Mouse (Mus musculus) MEL (cell line): ENCODE results near the gene Adgre5. TPM values are rescaled to one million over a fixed set of nuclear protein-coding genes. Genes with fewer than 3 reads are reported as not detected.

Experiments
- DNase-seq: peaks from one replicate; pipeline ENCODE4 v3.0.0; 2011; ENCODE audit warnings: low read depth, low spot score
- H3K27ac ChIP-seq: 2 replicates; pipeline ENCODE4 v1.5.1; 2012; ENCODE audit warnings: low read depth, mild to moderate bottlenecking, control low read depth, low read length, moderate library complexity; ENCODE audit not compliant: control insufficient read depth
- H3K27me3 ChIP-seq, 2 experiments: fragments of 150-350 bp in 1 of 2; sonication (generic) in 1 of 2; 2 replicates each; pipeline ENCODE4 v1.6.1; 2012; ENCODE audit warnings: low read length in 2 of 2, mild to moderate bottlenecking in 2 of 2, improper control_type of control experiment in 1 of 2, moderate library complexity in 1 of 2; ENCODE audit not compliant: insufficient read depth in 2 of 2, control insufficient read depth in 1 of 2
- H3K36me3 ChIP-seq, 2 experiments: 2 replicates each; pipeline ENCODE4 v1.6.1; 2012 to 2014; ENCODE audit warnings: low read length in 2 of 2, improper control_type of control experiment in 1 of 2, inconsistent platforms in 1 of 2, mild to moderate bottlenecking in 1 of 2; ENCODE audit not compliant: insufficient read depth in 2 of 2, control insufficient read depth in 1 of 2
- H3K4me1 ChIP-seq, 2 experiments: fragments of 150-350 bp in 1 of 2; sonication (generic) in 1 of 2; 2 replicates each; pipeline ENCODE4 v1.6.1; 2012; ENCODE audit warnings: low read length in 2 of 2, improper control_type of control experiment in 1 of 2, mild to moderate bottlenecking in 1 of 2; ENCODE audit not compliant: insufficient read depth in 2 of 2, control insufficient read depth in 1 of 2
- H3K4me3 ChIP-seq, 2 experiments: fragments of 150-350 bp in 1 of 2; sonication (generic) in 1 of 2; 2 replicates each; pipeline ENCODE4 v1.5.1; 2012; ENCODE audit warnings: low read depth in 2 of 2, low read length in 2 of 2, mild to moderate bottlenecking in 2 of 2, moderate library complexity in 2 of 2, control low read depth in 1 of 2, improper control_type of control experiment in 1 of 2; ENCODE audit not compliant: control insufficient read depth in 1 of 2, insufficient read depth in 1 of 2
- H3K79me2 ChIP-seq: 2 replicates; pipeline ENCODE4 v1.6.1; 2012; ENCODE audit warnings: mild to moderate bottlenecking, low read length, moderate library complexity; ENCODE audit not compliant: control insufficient read depth, poor library complexity, insufficient read depth
- H3K9ac ChIP-seq: 2 replicates; pipeline ENCODE4 v1.6.1; 2012; ENCODE audit warnings: low read depth, mild to moderate bottlenecking, control low read depth, low read length, moderate library complexity; ENCODE audit not compliant: control insufficient read depth, poor library complexity, severe bottlenecking
- H3K9me3 ChIP-seq: fragments of 150-350 bp; sonication (generic); replicated peaks from 2 replicates; pipeline ENCODE4 v1.6.1; 2012; ENCODE audit warnings: mild to moderate bottlenecking, low read length, improper control_type of control experiment, moderate library complexity; ENCODE audit not compliant: insufficient read depth
- CTCF ChIP-seq, 3 experiments: IDR thresholded peaks in 2 of 3; conservative IDR thresholded peaks in 1 of 3; 2 replicates each; pipeline ENCODE4 v1.5.1; 2011 to 2012; ENCODE audit warnings: low read length in 3 of 3, low read depth in 2 of 3, mild to moderate bottlenecking in 2 of 3, improper control_type of control experiment in 1 of 3, inconsistent platforms in 1 of 3, mixed read lengths in 1 of 3, moderate library complexity in 1 of 3; ENCODE audit not compliant: control insufficient read depth in 1 of 3, insufficient read depth in 1 of 3, poor library complexity in 1 of 3, severe bottlenecking in 1 of 3
- E2F4 ChIP-seq: IDR thresholded peaks from 2 replicates; pipeline ENCODE4 v1.6.1; 2011; ENCODE audit warnings: low read depth, low read length, improper control_type of control experiment, borderline replicate concordance
- ELF1 ChIP-seq: IDR thresholded peaks from 2 replicates; pipeline ENCODE4 v1.6.1; 2014; ENCODE audit warnings: low read depth, mild to moderate bottlenecking, inconsistent platforms, low read length, improper control_type of control experiment, moderate library complexity
- EP300 ChIP-seq, 2 experiments: IDR thresholded peaks; 2 replicates each; pipeline ENCODE4 v1.6.1; 2011; ENCODE audit warnings: improper control_type of control experiment in 2 of 2, low read length in 2 of 2, low read depth in 1 of 2, mild to moderate bottlenecking in 1 of 2
- ETS1 ChIP-seq: IDR thresholded peaks from 2 replicates; pipeline ENCODE4 v1.6.1; 2012; ENCODE audit warnings: low read depth, mild to moderate bottlenecking, inconsistent platforms, low read length, improper control_type of control experiment, moderate library complexity
- GABPA ChIP-seq: IDR thresholded peaks from 2 replicates; pipeline ENCODE4 v1.6.1; 2012; ENCODE audit warnings: low read depth, mild to moderate bottlenecking, inconsistent platforms, low read length, improper control_type of control experiment, moderate library complexity
- JUND ChIP-seq: IDR thresholded peaks from 2 replicates; pipeline ENCODE4 v1.6.1; 2011; ENCODE audit warnings: low read depth, mild to moderate bottlenecking, improper control_type of control experiment, low read length
- MAFK ChIP-seq: IDR thresholded peaks from 2 replicates; pipeline ENCODE4 v1.6.1; 2011; ENCODE audit warnings: low read depth, mild to moderate bottlenecking, low read length, improper control_type of control experiment, borderline replicate concordance
- MAX ChIP-seq: IDR thresholded peaks from 2 replicates; pipeline ENCODE4 v1.6.1; 2011; ENCODE audit warnings: low read length, improper control_type of control experiment
- MAZ ChIP-seq: IDR thresholded peaks from 2 replicates; pipeline ENCODE4 v1.6.1; 2012; ENCODE audit warnings: low read depth, mild to moderate bottlenecking, inconsistent platforms, low read length, improper control_type of control experiment
- MXI1 ChIP-seq: IDR thresholded peaks from 2 replicates; pipeline ENCODE4 v1.6.1; 2011; ENCODE audit warnings: mild to moderate bottlenecking, low read depth, low read length, improper control_type of control experiment
- NELFE ChIP-seq: IDR thresholded peaks from 2 replicates; pipeline ENCODE4 v1.6.1; 2011; ENCODE audit warnings: low read depth, low read length, improper control_type of control experiment
- NRF1 ChIP-seq: IDR thresholded peaks from 2 replicates; pipeline ENCODE4 v1.6.1; 2014; ENCODE audit warnings: low read depth, mild to moderate bottlenecking, inconsistent platforms, low read length, improper control_type of control experiment, moderate library complexity; ENCODE audit not compliant: poor library complexity, insufficient read depth, severe bottlenecking
- POLR2A ChIP-seq, 2 experiments: IDR thresholded peaks; 2 replicates each; pipeline ENCODE4 v1.6.1; 2011 to 2012; ENCODE audit warnings: low read length in 2 of 2, mild to moderate bottlenecking in 2 of 2, control low read depth in 1 of 2, improper control_type of control experiment in 1 of 2, low read depth in 1 of 2, moderate library complexity in 1 of 2; ENCODE audit not compliant: control insufficient read depth in 1 of 2, insufficient read depth in 1 of 2, poor library complexity in 1 of 2
- POLR2AphosphoS2 ChIP-seq: IDR thresholded peaks from 2 replicates; pipeline ENCODE4 v1.6.1; 2011; ENCODE audit warnings: low read length, improper control_type of control experiment
- RAD21 ChIP-seq: IDR thresholded peaks from 2 replicates; pipeline ENCODE4 v1.6.1; 2011; ENCODE audit warnings: mild to moderate bottlenecking, low read depth, low read length, improper control_type of control experiment
- RCOR1 ChIP-seq: IDR thresholded peaks from 2 replicates; pipeline ENCODE4 v1.6.1; 2012; ENCODE audit warnings: low read depth, mild to moderate bottlenecking, inconsistent platforms, low read length, improper control_type of control experiment
- SMC3 ChIP-seq: IDR thresholded peaks from 2 replicates; pipeline ENCODE4 v1.6.1; 2011; ENCODE audit warnings: low read depth, low read length, improper control_type of control experiment
- TAL1 ChIP-seq: IDR thresholded peaks from 2 replicates; pipeline ENCODE4 v1.6.1; 2012; ENCODE audit warnings: mild to moderate bottlenecking, inconsistent platforms, low read length, moderate library complexity, mixed read lengths
- TCF12 ChIP-seq: IDR thresholded peaks from 2 replicates; pipeline ENCODE4 v1.6.1; 2014; ENCODE audit warnings: low read depth, mild to moderate bottlenecking, inconsistent platforms, low read length, improper control_type of control experiment, moderate library complexity
- USF1 ChIP-seq: IDR thresholded peaks from 2 replicates; pipeline ENCODE4 v1.6.1; 2014; ENCODE audit warnings: low read depth, mild to moderate bottlenecking, inconsistent platforms, low read length, improper control_type of control experiment, moderate library complexity
- USF2 ChIP-seq, 2 experiments: IDR thresholded peaks; 2 replicates each; pipeline ENCODE4 v1.6.1; 2011 to 2012; ENCODE audit warnings: improper control_type of control experiment in 2 of 2, low read length in 2 of 2, borderline replicate concordance in 1 of 2, inconsistent platforms in 1 of 2, low read depth in 1 of 2, mild to moderate bottlenecking in 1 of 2; ENCODE audit not compliant: insufficient read depth in 1 of 2
- ZC3H11A ChIP-seq: IDR thresholded peaks from 2 replicates; pipeline ENCODE4 v1.6.1; 2012; ENCODE audit warnings: low read depth, mild to moderate bottlenecking, inconsistent platforms, low read length, improper control_type of control experiment
- ZKSCAN1 ChIP-seq: IDR thresholded peaks from 2 replicates; pipeline ENCODE4 v1.6.1; 2012; ENCODE audit warnings: low read depth, mild to moderate bottlenecking, inconsistent platforms, low read length, improper control_type of control experiment, moderate library complexity
- ZNF384 ChIP-seq: IDR thresholded peaks from 2 replicates; pipeline ENCODE4 v1.6.1; 2012; ENCODE audit warnings: low read depth, mild to moderate bottlenecking, inconsistent platforms, low read length, improper control_type of control experiment
- polyA plus RNA-seq, 2 experiments: library from polyadenylated mRNA; stranded (reverse) in 1 of 2; unstranded in 1 of 2; fragments of >175 nt in 1 of 2; fragments of >200 nt in 1 of 2; gene quantifications; 2 replicates each; pipeline versions ENCODE4 v1.2.1 to v1.2.4; 2012; ENCODE audit warnings: low replicate concordance in 2 of 2, low read depth in 1 of 2; ENCODE audit not compliant: insufficient read length in 2 of 2, insufficient read depth in 1 of 2, missing spikeins in 1 of 2
- total RNA-seq: library from RNA; depleted of rRNA; stranded (reverse); fragments of 300-350 nt; gene quantifications from 2 replicates; pipeline ENCODE4 v1.2.3, GENCODE M21; 2012

Gene Adgre5
- total and polyA plus RNA-seq, 3 experiments = 18.5 to 21.4 TPM; not detected in 1

DNA sequence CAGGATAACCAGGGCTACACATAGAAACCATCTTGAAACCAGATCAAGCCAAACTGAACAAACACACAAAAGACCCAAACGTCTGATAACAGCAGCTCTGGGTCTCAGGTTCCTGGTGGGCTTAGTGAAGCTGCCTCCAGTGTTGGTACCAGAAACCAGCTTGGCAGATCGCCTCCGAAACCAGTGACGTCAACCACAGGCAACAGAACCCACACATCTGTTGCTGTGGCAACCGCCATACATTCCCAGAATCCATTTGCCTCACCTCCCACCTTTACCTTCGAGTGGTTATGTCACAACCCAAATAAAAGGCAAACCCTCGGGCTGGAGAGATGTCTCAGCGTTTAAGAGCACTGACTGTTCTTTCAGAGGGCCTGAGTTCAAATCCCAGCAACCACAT lies 33.6 kb downstream of the Adgre5 start:
- Histone ChIP-seq H3K4me1 (no peaks in the 10 kb centered on the region; a peak in 1 of 4 replicates), H3K27ac (no peak overlapping the region), H3K79me2 (no peaks in the 10 kb centered on the region), H3K4me3 (no peak overlapping the region), H3K27me3 (no peaks in the 10 kb centered on the region), H3K9me3 (no peaks in the 10 kb centered on the region), H3K9ac (no peak overlapping the region), H3K36me3 (no peaks in the 10 kb centered on the region)
- TF ChIP-seq RAD21 = no peak
- TF ChIP-seq USF1 = no peak
- no peak for TF ChIP-seq RCOR1
- no peak for TF ChIP-seq ETS1
- TF ChIP-seq POLR2AphosphoS2 = no peak
- no peak for TF ChIP-seq TCF12
- no peak for TF ChIP-seq MAX
- no peak for TF ChIP-seq MXI1
- TF ChIP-seq ZC3H11A = no peak
- no peak for TF ChIP-seq MAZ
- no peak for TF ChIP-seq JUND
- TF ChIP-seq NELFE = no peak
- TF ChIP-seq E2F4 = no peak
- no peak for TF ChIP-seq MAFK
- TF ChIP-seq TAL1 = no peak
- no peak for TF ChIP-seq CTCF (IDR thresholded peaks at IDR 0.05 in 2 of 3, conservative IDR thresholded peaks at IDR 0.05 in 1 of 3; ENCODE audit: control insufficient read depth in 1 of 3, insufficient read depth in 1 of 3, low read depth in 2 of 3, low read length in 3 of 3, poor library complexity in 1 of 3, severe bottlenecking in 1 of 3)
- TF ChIP-seq EP300 (IDR thresholded peaks at IDR 0.05; ENCODE audit: low read depth in 1 of 2, low read length in 2 of 2) = no peak
- TF ChIP-seq USF2 (IDR thresholded peaks at IDR 0.05; ENCODE audit: borderline replicate concordance in 1 of 2, insufficient read depth in 1 of 2, low read depth in 1 of 2, low read length in 2 of 2) = no peak
- TF ChIP-seq SMC3 = no peak
- no peak for TF ChIP-seq ZNF384
- no peak for DNase-seq

DNA sequence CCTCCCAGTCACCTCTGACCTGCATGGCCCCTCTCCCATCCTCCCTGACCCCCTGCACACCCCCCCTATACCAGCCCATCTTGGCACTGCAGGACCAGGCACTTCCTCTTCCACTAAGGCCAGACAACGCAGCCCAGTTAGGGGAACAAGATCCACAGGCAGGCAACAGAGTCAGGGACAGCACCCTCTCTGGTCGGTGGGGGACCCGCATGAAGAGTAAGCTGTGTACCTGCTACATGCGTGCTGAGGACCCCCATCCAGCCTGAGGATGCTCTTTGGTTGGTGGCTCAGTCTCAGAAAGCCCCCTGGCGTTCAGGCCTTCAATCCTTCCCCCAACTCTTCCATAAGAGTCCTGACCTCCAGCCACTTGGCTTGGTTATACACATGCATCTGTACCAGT lies 34.7 kb downstream of the Adgre5 start:
- Histone ChIP-seq H3K36me3 (no peaks in the 10 kb centered on the region), H3K27ac (no peak overlapping the region), H3K4me1 (no peaks in the 10 kb centered on the region; a peak in 1 of 4 replicates), H3K79me2 (no peaks in the 10 kb centered on the region), H3K4me3 (no peak overlapping the region), H3K27me3 (no peaks in the 10 kb centered on the region), H3K9ac (no peak overlapping the region), H3K9me3 (no peaks in the 10 kb centered on the region)
- TF ChIP-seq NRF1 (no peak), EP300 (IDR thresholded peaks at IDR 0.05; ENCODE audit: low read depth in 1 of 2, low read length in 2 of 2) (no peak), MAZ (0 out of 2 replicates have a peak, but pooled peaks have one; percentile 19), RCOR1 (no peak), ZKSCAN1 (no peak), E2F4 (no peak), POLR2A (IDR thresholded peaks at IDR 0.05; ENCODE audit: control insufficient read depth in 1 of 2, insufficient read depth in 1 of 2, low read depth in 1 of 2, low read length in 2 of 2, poor library complexity in 1 of 2) (no peak), CTCF (IDR thresholded peaks at IDR 0.05 in 2 of 3, conservative IDR thresholded peaks at IDR 0.05 in 1 of 3; ENCODE audit: control insufficient read depth in 1 of 3, insufficient read depth in 1 of 3, low read depth in 2 of 3, low read length in 3 of 3, poor library complexity in 1 of 3, severe bottlenecking in 1 of 3) (peak; percentile 55 to 62 (median 61)), SMC3 (no peak), RAD21 (no peak), GABPA (no peak), ELF1 (no peak)
- DNase-seq = peak; percentile 78
